Mouse (Mus musculus): ENCODE data around the gene Lingo4.

Lingo4 gene

DNA sequence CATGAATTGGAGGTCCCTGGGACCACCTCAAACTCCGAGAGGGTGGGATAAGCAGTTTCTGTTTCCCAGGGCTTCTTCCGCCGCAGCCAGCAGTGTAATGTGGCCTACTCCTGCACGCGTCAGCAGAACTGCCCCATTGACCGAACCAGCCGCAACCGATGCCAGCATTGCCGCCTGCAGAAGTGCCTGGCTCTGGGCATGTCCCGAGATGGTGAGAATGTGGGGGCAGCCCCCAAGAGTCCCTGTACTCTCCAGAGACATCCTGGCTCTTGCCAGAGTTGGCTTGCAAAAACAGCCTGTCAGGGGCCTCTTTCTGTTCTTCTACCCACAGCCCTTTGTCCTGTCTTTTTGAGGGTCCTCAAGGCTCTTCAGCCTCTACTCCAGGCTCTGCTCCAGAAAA is 10.9 kb upstream of the Lingo4 start:
- no peak for DNase-seq (ENCODE audit: low read depth, low spot score)

DNA sequence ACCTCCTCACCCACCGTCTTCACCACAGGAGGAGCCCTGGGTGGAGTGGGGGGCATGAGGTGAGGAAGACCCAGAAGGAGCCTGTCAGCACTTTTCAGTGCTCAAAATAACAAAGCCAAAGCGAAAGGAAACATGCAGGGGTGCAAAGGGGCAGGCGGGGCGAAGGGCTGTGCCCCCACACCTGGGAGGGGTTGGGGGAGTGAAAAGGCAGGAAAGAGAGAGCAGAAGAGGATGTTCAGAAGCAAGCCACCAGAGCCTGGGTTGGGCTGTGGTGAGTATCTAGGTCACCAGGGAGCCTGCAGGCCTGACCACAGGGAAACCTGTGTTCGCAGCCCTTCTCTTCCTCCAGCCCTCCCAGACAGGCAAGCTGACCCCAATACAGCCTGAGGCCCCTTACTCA is 10.3 kb upstream of the Lingo4 start:
- no peak for DNase-seq (ENCODE audit: low read depth, low spot score)

DNA sequence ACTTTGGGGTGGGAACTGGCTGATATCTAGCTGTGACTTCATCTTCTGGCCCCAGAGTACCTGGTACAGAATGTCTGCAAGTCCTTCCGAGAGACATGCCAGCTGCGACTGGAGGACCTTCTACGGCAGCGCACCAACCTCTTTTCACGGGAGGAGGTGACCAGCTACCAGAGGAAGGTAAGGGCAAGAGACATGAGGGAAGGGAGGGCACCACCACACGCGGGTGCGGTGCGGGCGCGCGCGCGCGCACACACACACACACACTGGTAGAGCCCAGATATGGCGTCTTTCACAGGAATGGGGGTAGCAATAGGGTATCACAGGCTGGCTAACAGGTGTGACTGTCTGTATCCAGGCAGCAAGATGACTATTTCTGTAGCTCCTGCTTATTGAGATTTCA is 8.9 kb upstream of the Lingo4 start:
- DNase-seq (ENCODE audit: low read depth, low spot score): no peak

DNA sequence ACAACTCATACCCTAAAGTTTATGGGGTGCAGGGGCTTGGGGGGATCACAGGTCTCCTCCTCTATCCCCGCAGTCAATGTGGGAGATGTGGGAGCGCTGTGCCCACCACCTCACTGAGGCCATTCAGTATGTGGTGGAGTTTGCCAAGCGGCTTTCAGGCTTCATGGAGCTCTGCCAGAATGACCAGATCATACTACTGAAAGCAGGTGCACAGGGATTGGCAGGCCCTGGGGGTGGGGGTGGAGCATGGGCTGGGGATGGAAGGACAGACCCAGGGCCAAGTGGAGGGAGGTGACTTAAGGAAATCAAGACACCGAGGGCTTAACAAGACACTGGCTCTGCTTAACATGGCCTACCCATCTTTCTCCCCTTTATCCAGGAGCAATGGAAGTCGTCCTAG is 7.3 kb upstream of the Lingo4 start:
- DNase-seq (ENCODE audit: low read depth, low spot score): no peak

DNA sequence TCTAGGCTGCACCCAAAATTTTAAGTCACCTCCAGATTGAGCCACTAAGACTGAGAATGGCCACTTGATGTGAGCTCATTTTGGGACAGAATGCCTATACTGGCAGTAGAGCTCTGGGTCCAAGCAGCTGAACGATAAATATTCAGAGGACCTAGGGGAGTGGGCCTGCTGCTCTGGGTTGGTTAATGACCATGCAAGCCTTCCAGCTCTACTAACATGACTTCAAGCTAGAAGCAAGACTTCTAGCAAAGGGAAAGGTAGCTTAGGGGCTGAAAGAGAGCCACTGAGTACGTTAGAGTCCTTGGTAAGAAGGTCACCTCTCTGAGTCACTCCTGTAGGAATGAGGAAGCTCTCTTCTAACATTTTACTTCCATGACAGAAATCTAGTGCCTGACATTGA is 6.2 kb upstream of the Lingo4 start:
- no peak for DNase-seq (ENCODE audit: low read depth, low spot score)

DNA sequence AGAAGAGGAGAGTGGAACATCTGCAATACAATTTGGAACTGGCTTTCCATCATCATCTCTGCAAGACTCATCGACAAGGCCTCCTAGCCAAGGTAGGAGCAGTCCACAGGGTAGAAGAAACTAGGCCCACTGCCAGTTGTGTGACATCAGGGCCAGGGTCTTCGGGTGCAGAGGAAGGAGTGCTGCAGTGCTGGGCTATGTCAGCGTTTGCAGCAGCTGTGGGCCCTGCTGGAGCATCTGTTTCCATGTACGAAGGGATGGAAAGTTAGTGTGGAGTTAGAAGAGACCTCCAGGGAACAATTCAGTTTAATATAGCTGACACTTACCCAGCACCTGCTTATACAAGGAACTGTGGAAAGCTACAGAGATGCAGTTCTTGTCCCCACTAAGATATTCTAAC is 5.3 kb upstream of the Lingo4 start:
- DNase-seq (ENCODE audit: low read depth, low spot score): no peak

DNA sequence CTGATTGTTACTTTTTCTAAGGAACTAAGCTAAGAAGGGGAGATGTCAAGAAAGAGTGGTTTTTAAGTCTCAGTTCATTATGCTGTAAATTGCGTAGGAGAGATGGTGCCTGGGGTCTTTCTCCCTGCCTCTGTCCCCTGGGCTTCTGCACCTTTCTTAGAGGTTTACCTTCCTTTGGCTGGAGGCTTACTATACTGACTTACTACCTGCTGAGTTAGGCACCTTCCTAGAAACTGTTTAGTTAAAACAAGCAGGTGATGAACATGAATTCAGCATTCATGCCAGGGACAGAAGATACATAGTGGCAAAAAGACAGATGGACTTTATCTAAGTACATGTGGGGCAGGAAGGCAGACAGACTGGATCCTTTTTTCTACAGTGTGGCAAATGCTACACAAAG is 2.0 kb upstream of the Lingo4 start:
- no peak for DNase-seq (ENCODE audit: low read depth, low spot score)

DNA sequence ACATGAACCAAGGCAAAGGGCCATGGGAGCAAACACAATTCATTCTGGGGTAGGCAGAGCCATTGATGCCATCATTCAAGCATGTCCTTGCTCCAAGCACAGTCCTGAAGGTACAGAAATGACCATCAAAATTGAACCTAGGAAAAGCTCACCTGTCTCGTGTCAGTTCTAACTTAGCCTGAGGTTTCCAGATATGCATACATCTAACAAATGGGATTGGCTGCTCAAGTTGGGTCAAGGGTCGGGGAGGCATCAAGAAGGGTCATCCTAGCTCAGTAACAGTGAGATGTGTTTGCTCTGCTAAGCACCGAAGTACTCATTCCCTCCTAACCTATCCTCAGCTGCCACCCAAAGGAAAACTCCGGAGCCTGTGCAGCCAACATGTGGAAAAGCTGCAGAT is 1.5 kb upstream of the Lingo4 start:
- DNase-seq (ENCODE audit: low read depth, low spot score): no peak

DNA sequence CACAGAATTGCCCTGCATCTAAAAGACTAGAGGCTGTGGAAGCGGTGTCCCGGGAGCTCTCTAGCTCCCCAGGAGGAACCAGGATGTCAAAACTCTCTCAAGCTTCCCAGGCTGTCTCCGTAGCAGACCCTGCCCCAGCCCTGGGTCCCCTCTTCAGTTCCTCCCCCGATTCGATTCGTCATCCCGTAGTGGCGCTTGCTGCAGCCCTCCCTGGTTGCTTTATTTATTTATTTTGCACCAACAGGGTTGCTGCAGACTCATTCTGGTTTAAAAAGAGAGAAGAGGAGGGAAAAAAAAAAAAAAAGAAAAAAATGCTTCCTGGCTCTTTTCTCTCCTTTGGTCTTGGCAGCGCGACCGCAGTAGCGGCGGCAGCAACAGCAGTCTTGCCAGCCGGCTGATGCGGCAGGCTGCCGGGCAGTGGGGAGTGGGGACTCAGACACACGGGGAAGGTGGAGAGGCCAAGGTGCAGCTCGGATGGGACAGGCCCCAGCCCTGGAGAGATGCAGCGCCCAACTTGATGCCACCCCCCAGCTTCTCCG is 695 bp downstream of the Lingo4 start:
- peak; percentile 33 for DNase-seq (ENCODE audit: low read depth, low spot score)

DNA sequence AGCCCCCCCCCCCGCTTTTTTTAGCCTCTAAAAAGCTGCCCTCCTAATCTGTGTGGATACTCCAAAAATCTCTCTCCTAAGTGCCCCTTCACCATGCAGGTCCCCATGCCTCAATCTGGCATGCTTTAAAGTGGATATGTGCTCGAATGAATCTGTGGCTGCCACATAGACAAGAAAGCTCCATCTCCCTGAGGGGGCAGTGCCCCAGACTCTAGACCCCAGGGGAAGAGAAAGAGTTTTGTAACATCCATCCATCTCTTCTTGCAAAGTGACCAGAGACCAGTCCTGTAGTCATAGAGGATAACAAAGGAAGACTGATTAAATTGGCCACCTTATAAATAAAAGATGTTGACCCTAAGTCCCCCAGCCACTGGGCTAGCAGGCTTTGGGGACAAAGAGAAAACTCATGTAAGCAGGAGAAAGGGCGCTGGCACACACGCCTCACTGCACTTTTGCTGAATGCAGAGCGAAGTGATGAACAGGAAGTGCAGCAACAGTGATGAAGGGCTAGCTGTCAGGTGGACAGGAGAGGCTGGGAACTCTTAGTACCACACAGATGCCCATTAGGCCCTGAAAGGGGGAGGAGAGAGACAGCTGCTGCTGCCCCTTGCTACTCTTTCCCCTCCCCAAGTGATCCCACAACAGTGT is 1.5 kb downstream of the Lingo4 start:
- DNase-seq (ENCODE audit: low read depth, low spot score): no peak

DNA sequence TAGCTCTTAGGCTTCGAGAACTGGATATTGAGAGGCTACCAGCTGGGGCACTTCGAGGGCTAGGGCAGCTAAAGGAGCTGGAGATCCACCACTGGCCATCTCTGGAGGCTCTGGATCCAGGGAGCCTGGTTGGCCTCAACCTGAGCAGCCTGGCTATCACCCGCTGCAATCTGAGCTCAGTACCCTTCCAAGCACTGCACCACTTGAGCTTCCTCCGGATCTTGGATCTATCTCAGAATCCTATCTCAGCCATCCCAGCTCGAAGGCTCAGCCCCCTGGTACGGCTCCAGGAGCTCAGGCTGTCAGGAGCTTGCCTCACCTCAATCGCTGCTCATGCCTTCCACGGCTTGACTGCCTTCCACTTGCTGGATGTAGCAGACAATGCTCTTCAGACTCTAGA is 4.1 kb downstream of the Lingo4 start:
- DNase-seq (ENCODE audit: low read depth, low spot score): no peak

DNA sequence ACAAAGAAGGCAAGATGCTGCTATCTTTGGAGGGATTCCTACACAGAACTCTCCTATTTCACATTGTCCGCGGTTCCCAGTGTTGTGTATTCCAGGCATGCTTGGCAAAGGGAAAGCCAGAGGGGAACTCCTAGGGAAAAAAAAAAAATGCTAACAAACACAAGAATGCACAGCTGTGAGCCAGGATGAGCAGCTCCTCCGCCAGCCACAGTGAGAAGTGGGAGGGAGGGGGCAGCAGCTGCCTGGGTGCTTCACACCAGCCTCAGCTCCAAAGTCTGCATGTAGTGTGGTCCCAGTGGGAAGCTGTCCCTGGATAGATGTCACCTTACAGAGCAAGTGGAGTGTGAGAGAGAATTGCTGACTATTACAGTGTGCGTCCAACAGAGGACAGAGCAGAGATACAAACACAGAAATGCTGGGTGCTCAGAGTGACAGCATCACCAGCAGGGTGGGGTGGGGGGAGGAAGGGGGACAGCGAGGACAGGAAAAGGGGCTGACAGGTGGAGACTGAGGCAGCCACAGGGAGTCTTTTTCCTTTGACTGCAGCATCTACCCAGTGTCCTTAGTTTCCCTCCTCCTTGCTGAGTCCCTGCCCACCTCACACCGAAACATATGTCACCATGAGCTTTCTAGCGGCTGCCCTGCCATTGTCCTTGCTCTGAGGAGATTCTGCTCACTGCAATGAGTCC is 6.2 kb downstream of the Lingo4 start:
- no peak for DNase-seq (ENCODE audit: low read depth, low spot score)

DNA sequence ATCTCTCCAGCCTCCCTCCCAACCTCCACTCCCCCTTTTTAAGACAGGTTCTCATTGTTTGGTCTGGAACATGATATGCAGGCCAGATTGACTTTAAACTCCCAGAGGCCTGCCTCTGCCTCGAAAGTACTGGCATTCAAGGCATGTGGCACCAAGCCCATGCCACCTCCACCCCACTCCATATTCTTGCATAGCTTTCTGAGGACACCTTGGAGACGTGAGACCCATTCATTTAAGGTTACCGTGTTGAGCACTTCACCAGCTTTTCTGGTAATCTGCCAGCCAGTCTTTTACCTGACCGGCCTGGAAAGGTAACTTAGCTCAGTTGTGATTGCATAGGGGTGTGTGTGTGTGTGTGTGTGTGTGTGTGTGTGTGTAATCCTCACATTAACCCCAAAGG is 7.2 kb downstream of the Lingo4 start:
- no peak for DNase-seq (ENCODE audit: low read depth, low spot score)

DNA sequence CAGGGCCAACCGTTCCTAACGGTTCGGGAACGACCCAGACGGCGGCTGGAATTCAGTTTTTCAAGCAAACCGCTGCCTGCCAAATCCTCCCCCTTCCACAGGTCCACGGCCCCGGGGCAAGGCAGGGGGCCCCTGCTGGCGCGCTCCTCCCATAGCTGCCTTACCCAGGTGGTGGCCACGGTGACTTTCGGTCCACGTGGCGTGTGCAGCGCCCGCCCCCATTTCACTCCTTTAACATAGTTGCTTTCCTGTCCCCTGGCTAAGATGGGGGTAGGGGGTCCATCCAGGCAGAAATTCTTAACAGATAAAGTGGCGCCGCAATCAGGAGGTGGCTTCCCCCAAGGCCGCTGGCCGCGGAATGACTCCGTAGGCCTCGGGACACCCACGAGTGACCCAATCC is 14.2 kb downstream of the Lingo4 start:
- no peak for DNase-seq (ENCODE audit: low read depth, low spot score)

DNA sequence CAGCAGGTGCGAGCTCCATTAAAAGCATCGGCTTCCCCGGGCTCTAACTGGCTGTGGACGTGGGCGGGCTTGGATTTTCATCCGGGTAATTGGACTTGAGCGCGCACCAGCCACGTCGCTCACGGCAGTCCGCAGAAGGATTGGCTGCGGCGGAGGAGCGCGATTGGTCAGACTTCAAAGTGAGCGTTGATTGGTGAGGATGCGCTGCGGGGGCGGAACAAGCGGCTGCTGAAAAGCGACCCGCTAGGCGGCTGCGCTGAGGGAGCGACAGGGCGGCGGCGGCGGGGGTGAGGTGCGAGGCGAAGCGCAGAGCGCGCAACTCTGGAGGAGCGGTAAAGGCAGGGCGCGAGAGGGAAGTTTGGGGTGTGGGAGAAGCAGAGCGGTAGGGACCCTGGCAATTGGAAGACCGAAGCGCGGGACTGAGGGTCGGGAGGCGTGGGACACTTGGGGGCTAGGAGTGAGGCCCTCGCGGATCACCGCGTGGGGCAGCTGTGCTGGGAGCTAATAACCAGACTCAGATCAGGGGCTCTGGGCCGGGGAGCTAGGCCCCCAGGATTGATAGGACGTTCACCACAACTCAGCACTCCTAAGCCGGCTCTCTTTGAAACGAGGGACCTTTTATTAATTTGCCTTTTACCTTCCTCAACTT is 14.8 kb downstream of the Lingo4 start, which contains the start of gene Tdrkh:
Gene Tdrkh (plus strand): TSS at position 243 of the 649 bp plus-strand sequence.
- peak; percentile 97 for DNase-seq (ENCODE audit: low read depth, low spot score)

DNA sequence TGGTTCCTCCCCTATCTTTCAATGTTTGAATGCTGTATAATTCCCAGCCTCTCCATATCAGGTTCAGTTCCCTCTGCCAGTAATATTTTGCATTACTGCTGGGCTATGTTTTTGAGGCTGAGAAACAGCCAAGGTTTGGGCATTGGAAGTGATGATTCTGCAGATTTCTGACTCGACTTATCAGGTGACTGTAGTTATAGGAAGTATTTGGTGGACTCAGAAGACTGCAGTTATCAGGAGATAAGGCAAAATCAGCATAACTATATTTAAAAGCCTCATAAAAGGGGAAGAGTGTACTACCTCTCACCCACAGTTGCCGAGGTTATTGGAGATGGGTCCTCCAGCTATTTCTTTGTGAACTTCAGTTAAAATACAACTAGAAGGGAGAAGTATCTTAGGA is 32.7 kb downstream of the Lingo4 start:
- no peak for DNase-seq (ENCODE audit: low read depth, low spot score)

DNA sequence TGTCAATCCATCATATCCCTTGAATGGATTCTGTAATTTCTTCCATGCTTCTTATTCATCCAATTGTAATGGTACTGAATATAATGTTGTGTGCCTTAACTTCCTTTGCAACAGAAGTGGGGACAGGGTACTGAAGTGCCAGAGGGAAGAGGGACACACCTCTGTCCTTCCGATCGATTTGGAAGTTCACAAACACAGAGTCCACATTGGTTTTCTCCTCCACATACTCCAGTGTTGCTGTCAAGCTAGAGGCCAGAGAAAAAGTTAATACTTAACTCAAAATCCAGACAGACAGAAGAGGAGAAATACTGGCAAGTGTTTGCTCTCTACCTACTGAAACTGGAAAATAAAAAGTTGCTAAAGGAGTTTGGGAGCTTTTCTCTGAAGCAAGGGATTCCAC is 36.0 kb downstream of the Lingo4 start:
- no peak for DNase-seq (ENCODE audit: low read depth, low spot score)

DNA sequence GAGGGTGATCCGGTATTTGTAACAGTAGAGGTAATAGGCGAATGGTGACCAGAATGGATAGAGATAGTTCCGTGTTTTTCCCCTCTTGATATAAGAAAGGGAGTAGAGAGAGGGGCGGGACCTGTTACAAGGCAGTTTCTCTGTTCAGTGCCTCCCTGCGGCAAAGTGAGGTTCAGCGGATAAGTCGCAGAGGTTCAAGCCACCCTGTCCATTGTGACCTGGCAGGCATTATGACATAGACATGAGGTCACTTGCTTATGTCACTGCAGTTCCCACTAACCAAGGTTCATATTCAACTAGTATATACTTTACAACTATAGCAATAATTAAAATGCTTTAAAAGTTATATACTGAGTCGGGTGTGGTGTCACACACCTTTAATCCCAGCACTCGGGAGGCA is 38.1 kb downstream of the Lingo4 start:
- DNase-seq (ENCODE audit: low read depth, low spot score): no peak

DNA sequence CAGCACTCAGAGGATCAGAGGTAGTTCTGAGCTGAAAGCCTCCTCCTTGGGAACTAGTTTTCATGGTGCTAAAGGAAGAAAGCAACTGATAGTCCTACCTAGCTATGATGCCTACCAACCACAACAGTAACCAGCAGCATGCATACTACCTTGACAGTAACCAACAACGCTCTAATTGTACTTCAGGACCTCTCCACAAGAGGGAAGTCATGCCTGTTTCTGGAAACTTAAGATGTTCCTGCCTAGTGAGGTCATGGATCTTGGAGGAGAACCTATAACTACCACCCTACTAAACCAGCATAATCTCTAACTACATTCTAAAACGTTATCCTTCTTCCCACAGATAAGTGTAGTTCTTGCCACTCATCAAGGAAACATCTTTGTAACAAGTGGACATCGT is 42.9 kb downstream of the Lingo4 start:
- peak; percentile 61 for DNase-seq (ENCODE audit: low read depth, low spot score)

DNA sequence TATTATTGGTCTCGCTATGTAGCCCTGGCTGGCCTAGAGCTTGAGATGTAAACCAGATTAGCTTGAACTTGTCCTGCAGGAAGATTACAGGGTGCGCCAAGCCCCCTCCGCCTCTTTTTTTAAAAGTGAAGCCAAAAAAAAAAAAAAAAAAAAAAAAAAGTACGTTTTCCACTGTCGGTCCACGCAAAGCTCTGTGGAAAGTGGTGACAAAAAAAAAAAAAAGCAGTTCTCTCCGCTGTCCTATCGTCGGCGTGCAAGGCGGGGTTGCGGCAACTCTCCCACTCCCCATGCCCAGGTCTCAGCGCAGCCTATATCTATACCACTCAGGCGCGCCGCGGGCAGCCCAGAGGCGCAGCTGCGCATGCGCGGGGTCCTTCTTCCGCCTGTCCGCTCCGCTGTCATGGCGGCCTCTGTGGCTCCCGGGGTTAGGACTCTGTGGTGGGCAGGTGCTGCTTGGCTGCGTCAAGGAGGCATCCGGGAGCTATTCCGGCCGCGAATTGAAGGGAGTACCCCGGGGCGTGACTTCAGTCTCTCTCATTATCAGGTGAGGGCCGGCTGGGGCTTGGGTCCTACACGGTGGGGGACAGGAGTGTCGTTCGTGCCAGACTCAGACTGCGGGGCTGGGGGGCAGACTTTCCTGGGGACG is 44.8 kb downstream of the Lingo4 start, which contains the start of gene Mrpl9:
Gene Mrpl9 (plus strand): TSS at position 368 of the 646 bp plus-strand sequence.
- DNase-seq (ENCODE audit: low read depth, low spot score): peak; percentile 96

DNA sequence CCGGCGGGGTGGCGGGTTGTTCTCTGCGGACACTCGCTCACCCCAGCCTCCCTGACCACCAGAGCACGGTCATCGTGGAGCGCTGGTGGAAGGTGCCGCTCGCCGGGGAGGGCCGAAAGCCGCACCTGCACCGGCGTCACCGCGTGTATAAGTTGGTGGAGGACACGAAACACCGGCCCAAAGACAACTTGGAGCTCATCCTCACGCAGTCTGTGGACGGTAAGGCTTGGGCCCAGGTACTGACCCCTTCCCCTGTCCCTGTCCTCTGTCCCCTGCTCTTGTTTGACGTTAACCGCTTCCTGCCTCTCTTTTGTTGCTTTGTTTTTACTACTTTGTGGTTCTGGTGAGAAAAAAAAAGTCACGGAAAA is 45.3 kb downstream of the Lingo4 start, which contains the start of gene Oaz3:
Gene Oaz3 (minus strand): TSS at position 319 of the 368 bp plus-strand sequence.
- no peak for DNase-seq (ENCODE audit: low read depth, low spot score)

DNA sequence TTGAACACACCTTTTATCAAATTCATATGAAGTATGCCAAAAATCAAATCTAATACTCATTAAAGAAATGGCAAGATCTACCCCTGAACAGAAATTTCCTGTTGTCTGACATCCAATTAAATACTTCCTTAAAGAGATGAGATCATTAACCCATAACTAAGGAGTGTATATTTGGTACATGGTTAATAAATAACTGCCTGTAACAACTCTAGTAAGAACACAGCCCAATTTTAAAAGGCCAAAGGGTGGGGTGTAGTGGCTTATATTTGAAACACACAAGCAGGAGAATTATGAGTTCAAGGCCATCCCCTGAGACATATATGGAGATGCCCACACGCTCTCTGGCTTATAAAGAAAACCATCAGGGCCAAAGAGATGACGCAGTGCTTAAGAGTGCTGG is 51.1 kb downstream of the Lingo4 start:
- DNase-seq (ENCODE audit: low read depth, low spot score): no peak
